Mouse (Mus musculus) embryonic facial prominence, embryonic 12.5 days (tissue): ENCODE data around the gene Bnip1. TPM values are rescaled to one million over a fixed set of nuclear protein-coding genes. Genes with fewer than 3 reads are reported as not detected.

Experiments used
- ATAC-seq: fragments of 200-750 bp; cut with Nextera tagmentation; 2 replicates; pipeline ENCODE4 v1.8.0; 2017; ENCODE audit not compliant: insufficient number of reproducible peaks, insufficient read depth, low FRiP score, low TSS enrichment
- H3K27ac ChIP-seq: fragments of 300-500 bp; sonication (generic); 2 replicates; pipeline ENCODE4 v1.5.1; 2016; ENCODE audit warnings: mild to moderate bottlenecking
- H3K27me3 ChIP-seq: fragments of 300-500 bp; sonication (generic); 2 replicates; pipeline ENCODE4 v1.6.1; 2016; ENCODE audit warnings: mild to moderate bottlenecking, moderate library complexity
- H3K36me3 ChIP-seq: fragments of 300-500 bp; sonication (generic); 2 replicates; pipeline ENCODE4 v1.6.1; 2016; ENCODE audit warnings: mild to moderate bottlenecking
- H3K4me1 ChIP-seq: fragments of 300-500 bp; sonication (generic); 2 replicates; pipeline ENCODE4 v1.6.1; 2016
- H3K4me2 ChIP-seq: fragments of 300-500 bp; sonication (generic); replicated peaks from 2 replicates; pipeline ENCODE4 v1.6.1; 2016; ENCODE audit warnings: mild to moderate bottlenecking, moderate library complexity
- H3K4me3 ChIP-seq: fragments of 300-500 bp; sonication (generic); 2 replicates; pipeline ENCODE4 v1.5.1; 2016; ENCODE audit warnings: mild to moderate bottlenecking
- H3K9ac ChIP-seq: fragments of 300-500 bp; sonication (generic); 2 replicates; pipeline ENCODE4 v1.6.1; 2016; ENCODE audit warnings: mild to moderate bottlenecking, moderate library complexity
- H3K9me3 ChIP-seq: fragments of 300-500 bp; sonication (generic); 2 replicates; pipeline ENCODE4 v1.6.1; 2016; ENCODE audit warnings: mild to moderate bottlenecking, moderate library complexity
- WGBS: fragments of 180-500 bp; shearing (Covaris S2); methylation state at CpG from one replicate; pipeline ENCODE4 v1.1.7; 2016; 5-methylcytosine and 5-hydroxymethylcytosine counted together
- polyA plus RNA-seq: library from polyadenylated mRNA; unstranded; fragments of >200 nt; fragmentation: Nextera tagmentation; extraction: Ambion mirVana; gene quantifications from 2 replicates; pipeline ENCODE4 v1.2.1, GENCODE M21; 2016

The Bnip1 gene
- polyA plus RNA-seq, 1 experiment from 2014 or later, result 58.6 TPM

GRCm38 (mm10) chr17:26797379-26798128, 16.7 kb downstream of the Bnip1 start:
- no peak for ATAC-seq
- peaks cover 9% of the 10 kb centered on the region for H3K36me3 ChIP-seq
- H3K27me3 ChIP-seq, result no peaks in the 10 kb centered on the region
- WGBS, result 69% methylated on average over 6 of the region's 6 CpGs
- no peaks in the 10 kb centered on the region for H3K4me1 ChIP-seq
- H3K4me2 ChIP-seq, result no peak overlapping the region
- no peak overlapping the region for H3K27ac ChIP-seq
- H3K9me3 ChIP-seq, result no peaks in the 10 kb centered on the region
- H3K4me3 ChIP-seq, result no peak overlapping the region
- no peak overlapping the region for H3K9ac ChIP-seq

GRCm38 (mm10) chr17:26802886-26803285, 22.0 kb downstream of the Bnip1 start:
- no peaks in the 10 kb centered on the region for H3K27me3 ChIP-seq
- H3K4me3 ChIP-seq, result no peak overlapping the region
- no peaks in the 10 kb centered on the region for H3K36me3 ChIP-seq
- H3K4me2 ChIP-seq, result no peak overlapping the region
- ATAC-seq, result no peak
- no peak overlapping the region for H3K27ac ChIP-seq
- no peaks in the 10 kb centered on the region for H3K4me1 ChIP-seq
- WGBS, result 83% methylated on average over 3 of the region's 3 CpGs
- peaks cover 3% of the 10 kb centered on the region; the same call in 1 of the 2 replicates for H3K9me3 ChIP-seq
- H3K9ac ChIP-seq, result no peak overlapping the region

DNA sequence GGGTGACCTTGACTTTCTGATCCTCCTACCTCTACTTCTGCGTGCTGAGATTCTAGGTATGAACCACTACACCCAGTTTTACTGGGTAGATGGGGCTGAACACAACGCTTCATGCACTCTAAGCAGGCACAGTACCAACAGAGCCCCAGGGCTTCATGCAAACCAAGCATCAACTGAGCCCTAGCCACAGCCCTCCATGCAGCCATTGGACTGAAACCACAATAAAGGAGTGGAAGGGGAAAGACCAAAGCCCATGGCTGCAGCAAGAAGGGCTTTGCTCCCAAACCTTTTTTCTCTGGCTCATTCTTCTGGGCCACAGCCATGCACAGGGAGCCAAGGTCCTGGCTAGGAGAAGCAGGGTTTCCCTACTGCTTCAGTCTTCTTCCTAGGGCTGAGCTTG, 31.7 kb downstream of the Bnip1 start:
- no peak for ATAC-seq
- no peak overlapping the region for H3K4me2 ChIP-seq
- 70% methylated on average over 2 of the region's 2 CpGs for WGBS

GRCm38 (mm10) chr17:26813497-26813896, 32.6 kb downstream of the Bnip1 start:
- Histone ChIP-seq H3K4me3 (no peak overlapping the region), H3K4me2 (no peak overlapping the region), H3K36me3 (no peaks in the 10 kb centered on the region), H3K4me1 (no peaks in the 10 kb centered on the region), H3K27me3 (no peaks in the 10 kb centered on the region), H3K27ac (no peak overlapping the region), H3K9ac (no peak overlapping the region), H3K9me3 (no peaks in the 10 kb centered on the region)
- no peak for ATAC-seq
- WGBS, result 83% methylated on average over 9 of the region's 9 CpGs

More for the DNA sequence above, 31.7 kb downstream of the Bnip1 start:
- H3K4me1 ChIP-seq, result no peaks in the 10 kb centered on the region
- no peaks in the 10 kb centered on the region for H3K27me3 ChIP-seq
- H3K36me3 ChIP-seq, result no peaks in the 10 kb centered on the region
- no peak overlapping the region for H3K9ac ChIP-seq
- no peak overlapping the region for H3K27ac ChIP-seq
- no peak overlapping the region for H3K4me3 ChIP-seq
- H3K9me3 ChIP-seq, result no peaks in the 10 kb centered on the region

DNA sequence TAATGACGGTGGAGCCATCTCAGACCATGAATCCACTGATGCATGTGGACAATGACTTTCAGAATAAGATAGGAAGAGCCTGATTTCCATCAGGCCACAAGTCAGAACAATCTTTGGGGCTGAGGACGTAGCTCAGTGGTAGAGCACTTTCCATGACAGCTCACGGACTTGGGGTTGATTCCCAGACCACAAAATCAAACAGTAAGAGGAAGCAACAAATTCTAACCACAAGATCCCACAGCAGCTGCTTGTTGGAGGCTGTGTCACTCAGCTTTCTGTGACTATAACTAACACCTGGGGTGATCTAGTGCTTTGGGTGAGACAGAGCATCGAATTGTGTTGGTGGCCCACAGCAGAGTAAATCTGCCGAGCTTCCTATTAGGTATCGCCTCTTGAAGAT, 35.9 kb downstream of the Bnip1 start:
- Histone ChIP-seq H3K27me3 (peaks cover 3% of the 10 kb centered on the region; the same call in 1 of the 2 replicates), H3K4me3 (no peak overlapping the region), H3K4me2 (no peak overlapping the region), H3K9me3 (no peaks in the 10 kb centered on the region), H3K27ac (no peak overlapping the region), H3K36me3 (no peaks in the 10 kb centered on the region), H3K9ac (no peak overlapping the region), H3K4me1 (no peaks in the 10 kb centered on the region)
- WGBS, result 80% methylated on average over 6 of the region's 6 CpGs
- ATAC-seq, result no peak

GRCm38 (mm10) chr17:26817776-26818175, 36.9 kb downstream of the Bnip1 start:
- H3K9me3 ChIP-seq, result no peaks in the 10 kb centered on the region
- no peak overlapping the region for H3K27ac ChIP-seq
- no peak for ATAC-seq
- H3K9ac ChIP-seq, result no peak overlapping the region
- H3K4me3 ChIP-seq, result no peak overlapping the region
- peaks cover 3% of the 10 kb centered on the region; the same call in 1 of the 2 replicates for H3K27me3 ChIP-seq
- H3K4me1 ChIP-seq, result no peaks in the 10 kb centered on the region
- H3K4me2 ChIP-seq, result no peak overlapping the region
- H3K36me3 ChIP-seq, result no peaks in the 10 kb centered on the region

DNA sequence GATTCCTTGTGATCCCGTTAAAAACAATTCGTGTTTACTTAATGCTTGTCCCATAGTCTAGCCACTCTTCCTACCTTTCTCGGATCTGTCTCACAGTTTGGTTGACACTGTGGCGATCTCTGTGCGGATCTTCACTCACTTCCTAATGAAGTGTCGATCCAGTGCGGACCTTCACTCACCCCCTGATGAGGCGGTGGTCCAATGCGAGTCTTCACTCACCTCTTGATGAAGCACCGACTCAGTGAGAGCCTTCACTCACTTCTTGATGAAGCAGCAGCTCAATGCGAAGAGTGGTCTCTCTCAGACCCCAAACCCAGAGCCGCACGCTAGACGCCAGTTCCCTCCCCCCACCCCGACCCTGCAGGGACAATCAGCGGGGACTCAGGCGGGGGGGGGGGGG, 45.3 kb downstream of the Bnip1 start:
- no peak for ATAC-seq
- no peaks in the 10 kb centered on the region for H3K9me3 ChIP-seq
- H3K4me1 ChIP-seq, result no peaks in the 10 kb centered on the region
- no peak overlapping the region for H3K27ac ChIP-seq
- H3K4me3 ChIP-seq, result no peak overlapping the region
- H3K36me3 ChIP-seq, result no peaks in the 10 kb centered on the region
- 73% methylated on average over 15 of the region's 17 CpGs for WGBS
- H3K27me3 ChIP-seq, result peaks cover 10% of the 10 kb centered on the region
- H3K4me2 ChIP-seq, result no peak overlapping the region
- H3K9ac ChIP-seq, result no peak overlapping the region

DNA sequence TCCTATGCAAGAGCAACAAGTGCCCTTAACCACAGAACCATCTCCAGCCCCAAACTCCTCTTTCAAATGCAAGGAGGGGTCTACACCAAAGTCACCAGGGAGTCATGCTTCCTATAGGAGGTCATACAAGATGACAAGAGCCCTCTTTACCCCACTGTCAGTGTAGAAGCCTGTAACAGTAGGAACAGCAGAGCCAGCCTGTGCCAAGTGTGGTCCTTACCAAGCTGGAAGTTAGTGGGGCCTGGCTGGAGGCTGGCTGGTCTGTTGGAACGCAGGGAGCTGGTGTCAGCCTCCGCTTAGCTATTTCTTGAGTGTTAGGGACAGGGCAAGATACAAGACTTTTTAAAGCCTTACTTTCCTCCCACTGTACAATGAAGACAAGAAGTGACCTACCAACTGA, 52.9 kb downstream of the Bnip1 start:
- Histone ChIP-seq H3K36me3 (no peaks in the 10 kb centered on the region), H3K4me2 (no peak overlapping the region), H3K27ac (no peak overlapping the region), H3K9me3 (no peaks in the 10 kb centered on the region), H3K9ac (no peak overlapping the region), H3K27me3 (peaks cover 64% of the 10 kb centered on the region), H3K4me1 (no peaks in the 10 kb centered on the region), H3K4me3 (no peak overlapping the region)
- 78% methylated on average over 2 of the region's 2 CpGs for WGBS
- ATAC-seq, result no peak

GRCm38 (mm10) chr17:26834302-26834965, 53.6 kb downstream of the Bnip1 start:
- Histone ChIP-seq H3K9ac (no peak overlapping the region), H3K27ac (no peak overlapping the region), H3K9me3 (no peaks in the 10 kb centered on the region), H3K4me2 (no peak overlapping the region), H3K36me3 (no peaks in the 10 kb centered on the region), H3K4me3 (no peak overlapping the region), H3K27me3 (peaks cover 70% of the 10 kb centered on the region), H3K4me1 (peaks cover 4% of the 10 kb centered on the region; the same call in 1 of the 2 replicates)
- no peak for ATAC-seq
- WGBS, result 75% methylated on average over 5 of the region's 5 CpGs

DNA sequence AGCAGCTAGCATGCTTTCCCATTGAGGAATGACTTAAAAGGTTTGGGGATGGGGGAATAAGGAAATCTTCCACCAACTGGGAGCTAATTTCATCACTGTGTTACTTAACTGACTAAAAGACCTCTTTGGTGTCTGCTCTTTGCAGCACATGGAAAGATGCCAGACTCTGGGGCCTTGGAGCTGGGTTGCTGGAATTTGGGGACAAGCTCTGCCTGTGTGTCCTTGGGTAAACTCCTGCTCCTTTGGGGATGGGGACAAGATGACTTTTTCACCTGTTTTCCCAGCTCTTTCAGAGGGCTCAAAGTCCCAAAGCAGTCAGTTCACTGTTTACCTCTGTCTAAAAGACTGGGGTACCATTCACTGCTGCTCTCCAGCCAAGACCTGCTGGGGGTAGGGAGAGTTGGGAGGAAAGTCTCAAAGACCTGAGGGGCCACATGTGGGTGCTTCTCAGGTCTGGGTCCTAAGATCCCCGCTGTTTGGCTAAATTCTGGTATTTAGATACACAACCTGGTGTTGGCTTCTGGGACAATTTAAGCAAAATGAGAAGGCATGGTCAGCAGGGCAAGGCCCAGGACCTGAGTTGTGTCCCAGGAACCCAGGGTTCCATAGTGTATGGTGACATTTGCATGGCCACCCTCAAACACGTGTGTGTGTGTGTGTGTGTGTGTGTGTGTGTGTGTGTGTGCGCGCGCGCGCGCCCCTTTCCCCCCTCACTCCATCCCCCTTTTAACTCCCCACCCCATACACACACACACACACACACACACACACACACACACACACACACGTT, 54.3 kb downstream of the Bnip1 start:
- Histone ChIP-seq H3K27me3 (peaks cover 73% of the 10 kb centered on the region), H3K9ac (no peak overlapping the region), H3K36me3 (no peaks in the 10 kb centered on the region), H3K4me1 (peaks cover 4% of the 10 kb centered on the region; the same call in 1 of the 2 replicates), H3K4me2 (no peak overlapping the region), H3K27ac (no peak overlapping the region), H3K4me3 (no peak overlapping the region), H3K9me3 (no peaks in the 10 kb centered on the region)
- 4% methylated on average over 3 of the region's 9 CpGs for WGBS
- no peak for ATAC-seq

- ATAC-seq, result no peak
- no peaks in the 10 kb centered on the region for H3K9me3 ChIP-seq
- H3K27ac ChIP-seq, result no peak overlapping the region
- H3K27me3 ChIP-seq, result peaks cover 80% of the 10 kb centered on the region
- no peak overlapping the region for H3K4me3 ChIP-seq
- H3K9ac ChIP-seq, result no peak overlapping the region
- H3K4me2 ChIP-seq, result no peak overlapping the region
- WGBS, result 5% methylated on average over 8 of the region's 8 CpGs
- peaks cover 4% of the 10 kb centered on the region; the same call in 1 of the 2 replicates for H3K4me1 ChIP-seq
- no peaks in the 10 kb centered on the region for H3K36me3 ChIP-seq
Observed at GRCm38 (mm10) chr17:26835956-26836355, 55.1 kb downstream of the Bnip1 start.
